Mouse (Mus musculus): ENCODE data around the gene Prrc2c. TPM values are rescaled to one million over a fixed set of nuclear protein-coding genes. Genes with fewer than 3 reads are reported as not detected.

Gene Prrc2c
- polyA plus RNA-seq, 1 experiment from 2014 or later: 162 TPM

GRCm38 (mm10) chr1:162660276-162660860, 80.0 kb downstream of the Prrc2c start:
- no peaks in the 10 kb centered on the region for H3K27me3 ChIP-seq (replicated peaks; ENCODE audit: control insufficient read depth, insufficient read depth, low read length)
- no peaks in the 10 kb centered on the region for H3K4me1 ChIP-seq (replicated peaks; ENCODE audit: control insufficient read depth, insufficient read depth, low read length)
- no peak overlapping the region for H3K9ac ChIP-seq (ENCODE audit: low read length)
- WGBS: 79% methylated on average over 11 of the region's 11 CpGs
- H3K9me3 ChIP-seq (ENCODE audit: control insufficient read depth, low read length): no peaks in the 10 kb centered on the region
- no peak overlapping the region for H3K4me3 ChIP-seq (ENCODE audit: low read depth, low read length)
- H3K4me2 ChIP-seq (ENCODE audit: low read length): no peak overlapping the region
- H3K36me3 ChIP-seq (ENCODE audit: control insufficient read depth, insufficient read depth, low read length): no peaks in the 10 kb centered on the region
- no peak for ATAC-seq (replicated peaks; ENCODE audit: low FRiP score, low TSS enrichment, low read depth)
- no peak for DNase-seq (ENCODE audit: low spot score)
- no peak overlapping the region for H3K27ac ChIP-seq (ENCODE audit: low read depth)

GRCm38 (mm10) chr1:162658119-162658518, 82.2 kb downstream of the Prrc2c start, which contains the start of gene Myocos:
Gene Myocos (minus strand): TSS chr1:162658219.
- DNase-seq (ENCODE audit: low spot score) (no peak), ATAC-seq (replicated peaks; ENCODE audit: low FRiP score, low TSS enrichment, low read depth) (no peak)
- no peak within 1 kb of the TSS for H3K4me2 ChIP-seq (ENCODE audit: low read length)
- no peaks in the 10 kb centered on the region for H3K36me3 ChIP-seq (ENCODE audit: control insufficient read depth, insufficient read depth, low read length)
- no peak within 1 kb of the TSS for H3K4me3 ChIP-seq (ENCODE audit: low read depth, low read length)
- H3K9me3 ChIP-seq (ENCODE audit: control insufficient read depth, low read length): no peaks in the 10 kb centered on the region
- no peaks in the 10 kb centered on the region for H3K4me1 ChIP-seq (replicated peaks; ENCODE audit: control insufficient read depth, insufficient read depth, low read length)
- H3K9ac ChIP-seq (ENCODE audit: low read length): no peak within 1 kb of the TSS
- no peak within 1 kb of the TSS for H3K27ac ChIP-seq (ENCODE audit: low read depth)
- 90% methylated on average over 7 of the region's 7 CpGs for WGBS
- H3K27me3 ChIP-seq (replicated peaks; ENCODE audit: control insufficient read depth, insufficient read depth, low read length): no peaks in the 10 kb centered on the region

GRCm38 (mm10) chr1:162648416-162648815, 91.9 kb downstream of the Prrc2c start:
- no peak for DNase-seq (ENCODE audit: low spot score)
- no peaks in the 10 kb centered on the region for H3K36me3 ChIP-seq (ENCODE audit: control insufficient read depth, insufficient read depth, low read length)
- no peak overlapping the region for H3K4me2 ChIP-seq (ENCODE audit: low read length)
- ATAC-seq (replicated peaks; ENCODE audit: low FRiP score, low TSS enrichment, low read depth): no peak
- H3K27ac ChIP-seq (ENCODE audit: low read depth): no peak overlapping the region
- no peak overlapping the region for H3K4me3 ChIP-seq (ENCODE audit: low read depth, low read length)
- 93% methylated on average over 14 of the region's 14 CpGs for WGBS
- no peaks in the 10 kb centered on the region for H3K9me3 ChIP-seq (ENCODE audit: control insufficient read depth, low read length)
- H3K9ac ChIP-seq (ENCODE audit: low read length): no peak overlapping the region
- no peaks in the 10 kb centered on the region for H3K4me1 ChIP-seq (replicated peaks; ENCODE audit: control insufficient read depth, insufficient read depth, low read length)
- no peaks in the 10 kb centered on the region for H3K27me3 ChIP-seq (replicated peaks; ENCODE audit: control insufficient read depth, insufficient read depth, low read length)

- H3K27me3 ChIP-seq (replicated peaks; ENCODE audit: control insufficient read depth, insufficient read depth, low read length): no peaks in the 10 kb centered on the region
- 81% methylated on average over 10 of the region's 10 CpGs for WGBS
- no peak overlapping the region for H3K4me2 ChIP-seq (ENCODE audit: low read length)
- H3K4me3 ChIP-seq (ENCODE audit: low read depth, low read length): no peak overlapping the region
- H3K36me3 ChIP-seq (ENCODE audit: control insufficient read depth, insufficient read depth, low read length): no peaks in the 10 kb centered on the region
- H3K9ac ChIP-seq (ENCODE audit: low read length): no peak overlapping the region
- H3K9me3 ChIP-seq (ENCODE audit: control insufficient read depth, low read length): no peaks in the 10 kb centered on the region
- H3K4me1 ChIP-seq (replicated peaks; ENCODE audit: control insufficient read depth, insufficient read depth, low read length): no peaks in the 10 kb centered on the region
- DNase-seq (ENCODE audit: low spot score): no peak
- no peak overlapping the region for H3K27ac ChIP-seq (ENCODE audit: low read depth)
- ATAC-seq (replicated peaks; ENCODE audit: low FRiP score, low TSS enrichment, low read depth): no peak
Observed at GRCm38 (mm10) chr1:162646083-162646686, 94.2 kb downstream of the Prrc2c start.

- H3K36me3 ChIP-seq (ENCODE audit: control insufficient read depth, insufficient read depth, low read length): no peaks in the 10 kb centered on the region
- 37% methylated on average over 4 of the region's 4 CpGs for WGBS
- no peak for DNase-seq (ENCODE audit: low spot score)
- no peaks in the 10 kb centered on the region for H3K27me3 ChIP-seq (replicated peaks; ENCODE audit: control insufficient read depth, insufficient read depth, low read length)
- no peak overlapping the region for H3K9ac ChIP-seq (ENCODE audit: low read length)
- H3K9me3 ChIP-seq (ENCODE audit: control insufficient read depth, low read length): no peaks in the 10 kb centered on the region
- no peak overlapping the region for H3K4me3 ChIP-seq (ENCODE audit: low read depth, low read length)
- no peaks in the 10 kb centered on the region for H3K4me1 ChIP-seq (replicated peaks; ENCODE audit: control insufficient read depth, insufficient read depth, low read length)
- no peak for ATAC-seq (replicated peaks; ENCODE audit: low FRiP score, low TSS enrichment, low read depth)
- no peak overlapping the region for H3K4me2 ChIP-seq (ENCODE audit: low read length)
- H3K27ac ChIP-seq (ENCODE audit: low read depth): no peak overlapping the region
Observed at GRCm38 (mm10) chr1:162643752-162644151, 96.6 kb downstream of the Prrc2c start.

- no peak overlapping the region for H3K9ac ChIP-seq (ENCODE audit: low read length)
- H3K9me3 ChIP-seq (ENCODE audit: control insufficient read depth, low read length): no peaks in the 10 kb centered on the region
- WGBS: 84% methylated on average over 3 of the region's 3 CpGs
- H3K36me3 ChIP-seq (ENCODE audit: control insufficient read depth, insufficient read depth, low read length): no peaks in the 10 kb centered on the region
- H3K4me3 ChIP-seq (ENCODE audit: low read depth, low read length): no peak overlapping the region
- DNase-seq (ENCODE audit: low spot score) (no peak), ATAC-seq (replicated peaks; ENCODE audit: low FRiP score, low TSS enrichment, low read depth) (no peak)
- H3K4me1 ChIP-seq (replicated peaks; ENCODE audit: control insufficient read depth, insufficient read depth, low read length): no peaks in the 10 kb centered on the region
- no peak overlapping the region for H3K27ac ChIP-seq (ENCODE audit: low read depth)
- H3K4me2 ChIP-seq (ENCODE audit: low read length): no peak overlapping the region
- H3K27me3 ChIP-seq (replicated peaks; ENCODE audit: control insufficient read depth, insufficient read depth, low read length): no peaks in the 10 kb centered on the region
Observed at GRCm38 (mm10) chr1:162642591-162642990, 97.8 kb downstream of the Prrc2c start.

GRCm38 (mm10) chr1:162639861-162640260, 100.5 kb downstream of the Prrc2c start:
- no peak for DNase-seq (ENCODE audit: low spot score)
- 93% methylated on average over 1 of the region's 1 CpGs for WGBS
- H3K27ac ChIP-seq (ENCODE audit: low read depth): no peak overlapping the region
- no peaks in the 10 kb centered on the region for H3K27me3 ChIP-seq (replicated peaks; ENCODE audit: control insufficient read depth, insufficient read depth, low read length)
- H3K4me1 ChIP-seq (replicated peaks; ENCODE audit: control insufficient read depth, insufficient read depth, low read length): no peaks in the 10 kb centered on the region
- H3K36me3 ChIP-seq (ENCODE audit: control insufficient read depth, insufficient read depth, low read length): no peaks in the 10 kb centered on the region
- H3K4me3 ChIP-seq (ENCODE audit: low read depth, low read length): no peak overlapping the region
- H3K9ac ChIP-seq (ENCODE audit: low read length): no peak overlapping the region
- no peaks in the 10 kb centered on the region for H3K9me3 ChIP-seq (ENCODE audit: control insufficient read depth, low read length)
- ATAC-seq (replicated peaks; ENCODE audit: low FRiP score, low TSS enrichment, low read depth): no peak
- no peak overlapping the region for H3K4me2 ChIP-seq (ENCODE audit: low read length)

GRCm38 (mm10) chr1:162639051-162639750, 101.2 kb downstream of the Prrc2c start, which contains the start of gene Myoc:
Gene Myoc (plus strand): TSS chr1:162639155.
- H3K9me3 ChIP-seq (ENCODE audit: control insufficient read depth, low read length): 0 out of 2 replicates have a peak, but pooled peaks cover 4% of the 10 kb centered on the region
- no peak within 1 kb of the TSS for H3K4me3 ChIP-seq (ENCODE audit: low read depth, low read length)
- 84% methylated on average over 10 of the region's 10 CpGs for WGBS
- no peak within 1 kb of the TSS for H3K4me2 ChIP-seq (ENCODE audit: low read length)
- H3K4me1 ChIP-seq (replicated peaks; ENCODE audit: control insufficient read depth, insufficient read depth, low read length): no peaks in the 10 kb centered on the region
- H3K27ac ChIP-seq (ENCODE audit: low read depth): no peak within 1 kb of the TSS
- ATAC-seq (replicated peaks; ENCODE audit: low FRiP score, low TSS enrichment, low read depth): no peak
- DNase-seq (ENCODE audit: low spot score): no peak
- no peak within 1 kb of the TSS for H3K9ac ChIP-seq (ENCODE audit: low read length)
- no peaks in the 10 kb centered on the region for H3K27me3 ChIP-seq (replicated peaks; ENCODE audit: control insufficient read depth, insufficient read depth, low read length)
- H3K36me3 ChIP-seq (ENCODE audit: control insufficient read depth, insufficient read depth, low read length): no peaks in the 10 kb centered on the region
